Mouse (Mus musculus): ENCODE data around the gene Gm4858. TPM values are rescaled to one million over a fixed set of nuclear protein-coding genes. Genes with fewer than 3 reads are reported as not detected.
"Not testable (repeated sequence)": the region's sequence is repeated elsewhere in the genome, so short reads cannot be mapped to it uniquely, and the experiment has no call there.

Gm4858 gene
- total RNA-seq (2021), result not detected
- long read RNA-seq, result 0 reads

DNA sequence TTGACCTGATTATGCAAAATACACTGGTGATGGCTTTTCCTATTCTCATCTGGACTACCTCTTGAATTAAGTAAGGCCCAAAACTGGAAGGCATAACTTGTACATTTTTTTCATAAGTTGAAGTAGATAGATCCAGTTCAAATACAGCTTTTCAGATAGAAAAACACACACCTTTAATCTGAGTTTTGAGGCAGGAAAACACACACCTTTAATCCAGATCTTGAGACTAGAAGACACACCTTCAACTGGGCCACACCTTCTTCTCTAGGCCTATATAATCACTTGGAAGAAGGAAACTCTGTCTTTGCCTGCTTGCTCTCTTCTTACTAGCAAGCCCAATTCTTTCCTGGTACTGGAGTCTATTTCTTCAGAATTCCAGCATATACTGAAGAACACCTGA lies at the start of gene Gm4858:
Gm4858 (plus strand) TSS at position 301 of the 400 bp plus-strand sequence.
- DNase-seq (ENCODE audit: low spot score in 2 of 2), result not testable (repeated sequence)

- no peak for DNase-seq (ENCODE audit: low spot score in 2 of 2)
Observed at GRCm38 (mm10) chr3:93018960-93019359, 49.7 kb upstream of the Gm4858 start, which contains the start of gene Lce1m. Gene Lce1m, minus strand, starts transcription at chr3:93019060.

- DNase-seq (ENCODE audit: low spot score in 2 of 2), result no peak
Observed at GRCm38 (mm10) chr3:93021171-93021570, 47.5 kb upstream of the Gm4858 start.

GRCm38 (mm10) chr3:93023411-93024184 lies 45.0 kb upstream of the Gm4858 start:
- no peak for DNase-seq (ENCODE audit: low spot score in 2 of 2)

DNA sequence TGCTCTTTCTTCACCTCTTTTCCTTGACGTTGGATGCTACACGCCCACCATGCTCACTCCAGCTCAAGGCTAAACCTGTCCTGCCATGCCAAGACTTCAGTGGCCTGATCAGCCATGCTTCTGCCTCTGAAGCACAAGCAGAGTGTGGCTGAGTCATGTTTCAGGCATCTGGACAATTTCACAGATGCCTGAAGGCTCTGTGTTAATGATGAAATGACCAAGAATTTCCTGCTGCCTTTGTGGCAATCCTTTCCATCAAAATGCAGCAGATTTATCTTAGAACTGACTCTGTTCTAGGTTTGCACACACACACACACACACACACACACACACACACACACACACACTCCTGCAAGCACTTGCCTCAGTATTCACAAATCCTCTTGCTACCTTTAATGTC lies 43.1 kb upstream of the Gm4858 start:
- no peak for DNase-seq (ENCODE audit: low spot score in 2 of 2)

GRCm38 (mm10) chr3:93031450-93031849 lies 37.2 kb upstream of the Gm4858 start:
- DNase-seq (ENCODE audit: low spot score in 2 of 2), result peak; percentile 14 to 33

DNA sequence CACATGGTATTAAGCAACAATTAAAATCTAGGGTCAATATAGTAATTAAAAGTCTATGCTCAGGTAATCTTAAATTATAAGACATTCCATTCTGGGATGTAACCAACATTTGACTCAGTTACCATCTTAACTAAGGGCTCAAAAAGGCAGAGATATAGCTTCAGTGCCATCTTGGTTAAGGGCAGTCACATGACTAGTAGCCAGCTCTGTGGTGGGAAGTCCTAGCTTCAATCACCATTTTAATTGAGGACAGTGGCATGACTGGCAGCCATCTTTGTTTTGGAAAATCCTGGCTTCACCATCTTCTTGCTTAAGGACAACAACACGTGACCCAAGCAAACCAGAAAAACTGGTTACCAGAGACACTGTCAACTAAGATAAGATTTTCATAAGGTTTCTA lies 18.4 kb upstream of the Gm4858 start:
- DNase-seq (ENCODE audit: low spot score in 2 of 2), result no peak

DNA sequence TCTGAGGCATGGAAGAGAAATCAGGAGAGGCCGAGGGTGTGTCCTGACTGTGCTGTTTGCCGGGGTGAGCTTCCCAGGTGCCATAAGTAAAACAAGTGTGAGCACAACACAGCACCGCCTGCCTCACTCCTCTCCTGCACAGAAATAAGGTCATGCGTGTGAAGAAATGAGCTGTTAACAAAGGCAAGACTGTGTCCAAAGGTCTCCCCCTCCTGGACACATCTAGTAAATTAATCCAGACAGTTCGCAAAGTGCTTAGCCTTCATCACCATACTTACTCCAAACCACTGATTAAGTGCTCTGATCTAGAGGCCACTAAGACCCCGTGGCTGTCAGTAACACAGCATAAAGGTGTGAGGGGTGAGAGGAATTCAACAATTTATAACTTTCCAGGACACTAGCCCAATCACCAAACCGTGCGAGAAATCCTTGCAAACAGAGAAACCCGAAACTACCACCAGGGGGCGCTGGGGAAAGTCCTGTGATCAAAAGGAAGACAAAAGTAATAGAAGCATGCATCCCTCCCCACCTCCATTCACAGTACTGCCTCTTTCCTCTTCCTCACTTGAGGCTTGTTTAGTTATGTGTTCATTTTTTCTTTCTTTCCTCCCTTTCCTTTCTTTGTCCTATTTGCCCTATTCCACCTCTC lies 15.7 kb upstream of the Gm4858 start:
- peak in 1 of 2 experiments; percentile 8 for DNase-seq (ENCODE audit: low spot score in 2 of 2)

DNA sequence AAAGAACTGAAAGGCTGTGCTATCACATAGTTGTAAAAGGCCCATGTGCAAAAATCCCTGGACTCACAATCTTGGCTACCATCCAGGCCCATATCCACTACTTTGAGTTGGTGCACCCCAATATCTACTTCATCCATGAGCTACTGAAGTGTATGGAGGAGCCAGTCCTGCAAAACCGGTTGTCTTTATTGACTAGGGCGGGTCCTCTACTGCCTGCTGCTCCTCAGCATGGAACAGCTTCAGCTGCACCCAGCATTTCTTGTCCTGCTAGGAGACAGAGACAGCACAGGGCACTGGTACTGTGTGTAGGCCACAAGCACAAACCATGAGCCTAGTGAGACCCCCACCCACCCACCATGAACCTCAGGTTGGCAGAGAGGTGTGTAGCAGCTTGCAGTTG lies 18.0 kb downstream of the Gm4858 start:
- DNase-seq (ENCODE audit: low spot score in 2 of 2), result no peak

- peak in 1 of 2 experiments; percentile 14 for DNase-seq (ENCODE audit: low spot score in 2 of 2)
Observed at GRCm38 (mm10) chr3:93093581-93093980, 25.0 kb downstream of the Gm4858 start.

DNA sequence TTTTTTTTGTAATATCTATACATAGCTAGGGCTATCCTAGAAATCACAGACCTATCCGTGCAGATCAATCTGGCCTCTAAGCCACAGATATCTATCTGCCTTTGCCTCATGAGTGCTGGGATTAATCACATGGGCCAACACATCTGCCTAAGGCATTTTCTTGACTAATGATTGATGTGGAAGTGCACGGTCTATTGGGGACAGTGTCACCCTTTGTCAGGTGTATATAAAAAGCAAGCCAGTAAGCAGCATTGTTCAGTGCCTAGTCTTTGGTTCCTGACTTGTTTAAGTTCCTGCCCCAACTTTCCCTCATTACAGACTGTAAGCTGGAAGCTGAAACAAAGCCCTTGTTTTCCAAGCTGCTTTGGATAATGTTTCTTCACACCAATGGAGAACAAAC lies 27.8 kb downstream of the Gm4858 start:
- DNase-seq (ENCODE audit: low spot score in 2 of 2), result no peak

- DNase-seq (ENCODE audit: low spot score in 2 of 2), result no peak
Observed at GRCm38 (mm10) chr3:93111668-93112067, 43.0 kb downstream of the Gm4858 start.

- peak; percentile 53 to 66 for DNase-seq (ENCODE audit: low spot score in 2 of 2)
Observed at GRCm38 (mm10) chr3:93114481-93114880, 45.9 kb downstream of the Gm4858 start.

DNA sequence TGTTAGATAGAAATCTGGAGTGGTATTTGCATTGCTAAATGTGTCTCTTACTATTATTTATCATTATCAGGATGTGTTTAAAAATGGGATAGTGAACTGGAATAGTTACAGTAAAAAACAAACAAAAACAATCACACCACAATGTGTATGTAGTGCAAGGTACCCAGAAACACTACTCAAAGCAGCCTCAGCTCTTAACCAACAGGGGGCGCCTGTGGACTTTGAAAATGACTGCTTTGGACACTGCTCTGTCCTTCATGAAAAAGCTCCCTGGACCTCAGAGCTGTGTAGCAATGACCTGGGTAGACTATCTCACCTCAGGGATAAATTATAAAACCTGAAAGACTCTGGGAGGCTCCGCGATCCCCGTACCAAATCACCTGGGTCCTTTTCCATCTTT lies 50.5 kb downstream of the Gm4858 start:
- no peak for DNase-seq (ENCODE audit: low spot score in 2 of 2)

Other genes with a start within 250 kb of the Gm4858 start
- gene Kprp, start 241.6 kb upstream of the Gm4858 start, total RNA-seq (2021), result not detected
- gene Lce1l, start 217.5 kb upstream of the Gm4858 start, total RNA-seq (2021), result not detected
- gene 2310050C09Rik, start 198.6 kb upstream of the Gm4858 start, total RNA-seq (2021), result not detected
- not detected for gene Lce3a, start 142.6 kb upstream of the Gm4858 start, total RNA-seq (2021)
- gene Lce3b, start 135.8 kb upstream of the Gm4858 start, total RNA-seq (2021), result not detected
- gene Lce3c, start 124.3 kb upstream of the Gm4858 start, total RNA-seq (2021), result not detected
- not detected for gene Lce3d, start 111.4 kb upstream of the Gm4858 start, total RNA-seq (2021)
- gene Lce3e, start 101.8 kb upstream of the Gm4858 start, total RNA-seq (2021), result not detected
- gene Lce3f, start 76.6 kb upstream of the Gm4858 start, total RNA-seq (2021), result not detected
- not detected for gene Crct1, start 53.1 kb upstream of the Gm4858 start, total RNA-seq (2021)
- not detected for gene Lce1m, start 49.8 kb upstream of the Gm4858 start, total RNA-seq (2021)
- gene Crnn, start 76.0 kb downstream of the Gm4858 start, total RNA-seq (2021), result not detected
- gene Flg2, start 128.5 kb downstream of the Gm4858 start, total RNA-seq (2021), result not detected
- not detected for gene Flg, start 204.7 kb downstream of the Gm4858 start, total RNA-seq (2021)